Mouse (Mus musculus) heart, embryonic 13.5 days (tissue): ENCODE results near the gene Cntd1. TPM values are rescaled to one million over a fixed set of nuclear protein-coding genes. Genes with fewer than 3 reads are reported as not detected.
A peak's percentile ranks its signal among the peaks of the same experiment; 100 is the strongest.

ENCODE experiments used
- ATAC-seq: fragments of 200-750 bp; cut with Nextera tagmentation; 2 replicates; pipeline ENCODE4 v1.8.0; 2017; ENCODE audit warnings: moderate TSS enrichment; ENCODE audit not compliant: insufficient number of reproducible peaks, low FRiP score, low TSS enrichment; ENCODE audit errors: extremely low read depth
- H3K27ac ChIP-seq: fragments of 300-500 bp; sonication (generic); replicated peaks from 2 replicates; pipeline ENCODE4 v1.5.1; 2015; ENCODE audit warnings: moderate library complexity, mild to moderate bottlenecking, inconsistent platforms
- H3K27me3 ChIP-seq: fragments of 300-500 bp; sonication (generic); replicated peaks from 2 replicates; pipeline ENCODE4 v1.6.1; 2015; ENCODE audit warnings: mild to moderate bottlenecking, inconsistent platforms
- H3K36me3 ChIP-seq: fragments of 300-500 bp; sonication (generic); 2 replicates; pipeline ENCODE4 v1.6.1; 2015; ENCODE audit warnings: mild to moderate bottlenecking, inconsistent platforms
- H3K4me1 ChIP-seq: fragments of 300-500 bp; sonication (generic); 2 replicates; pipeline ENCODE4 v1.6.1; 2015; ENCODE audit warnings: inconsistent platforms
- H3K4me2 ChIP-seq: fragments of 300-500 bp; sonication (generic); 2 replicates; pipeline ENCODE4 v1.6.1; 2015; ENCODE audit warnings: inconsistent platforms, mild to moderate bottlenecking, moderate library complexity
- H3K4me3 ChIP-seq: fragments of 300-500 bp; sonication (generic); 2 replicates; pipeline ENCODE4 v1.5.1; 2015; ENCODE audit warnings: moderate library complexity, mild to moderate bottlenecking, inconsistent platforms
- H3K9ac ChIP-seq: fragments of 300-500 bp; sonication (generic); 2 replicates; pipeline ENCODE4 v1.6.1; 2015; ENCODE audit warnings: inconsistent platforms, mild to moderate bottlenecking, moderate library complexity
- H3K9me3 ChIP-seq: fragments of 300-500 bp; sonication (generic); 2 replicates; pipeline ENCODE4 v1.6.1; 2016; ENCODE audit warnings: inconsistent platforms
- WGBS: fragments of 180-500 bp; shearing (Covaris S2); methylation state at CpG from one replicate; pipeline ENCODE4 v1.1.7; 2015; ENCODE audit warnings: mixed read lengths; 5-methylcytosine and 5-hydroxymethylcytosine counted together
- polyA plus RNA-seq: library from polyadenylated mRNA; unstranded; fragments of >200 nt; fragmentation: Nextera tagmentation; extraction: Ambion mirVana; gene quantifications from 2 replicates; pipeline ENCODE4 v1.2.1, GENCODE M21; 2015

The Cntd1 gene
- polyA plus RNA-seq, 1 experiment from 2014 or later = 0.48 TPM

- Histone ChIP-seq H3K9ac (no peak overlapping the region), H3K4me2 (no peak overlapping the region), H3K27ac (no peak overlapping the region), H3K9me3 (no peaks in the 10 kb centered on the region), H3K4me3 (no peak overlapping the region), H3K36me3 (no peaks in the 10 kb centered on the region), H3K4me1 (peaks cover 27% of the 10 kb centered on the region), H3K27me3 (no peaks in the 10 kb centered on the region)
- WGBS = 76% methylated on average over 9 of the region's 9 CpGs
- no peak for ATAC-seq
These were observed 56.9 kb downstream of the Cntd1 start for GRCm38 (mm10) chr11:101335685-101336084.

GRCm38 (mm10) chr11:101338123-101338760, 59.4 kb downstream of the Cntd1 start:
- Histone ChIP-seq H3K4me3 (peak overlapping the region; percentile 41), H3K4me1 (peaks cover 24% of the 10 kb centered on the region), H3K36me3 (no peaks in the 10 kb centered on the region), H3K4me2 (peak overlapping the region; percentile 71), H3K27ac (peak overlapping the region; percentile 72), H3K9ac (peak overlapping the region; percentile 68), H3K27me3 (no peaks in the 10 kb centered on the region), H3K9me3 (no peaks in the 10 kb centered on the region)
- WGBS = 2% methylated on average over 9 of the region's 9 CpGs
- peak; percentile 75; the same call in 1 of the 2 replicates for ATAC-seq

Other genes with a start within 250 kb of the Cntd1 start
- 13.5 and 13.7 TPM in 2 replicates for gene Naglu, start 209.0 kb upstream of the Cntd1 start, polyA plus RNA-seq
- 0.14 and 0.17 TPM in 2 replicates for gene Hsd17b1, start 200.6 kb upstream of the Cntd1 start, polyA plus RNA-seq
- gene Coasy, start 196.4 kb upstream of the Cntd1 start, polyA plus RNA-seq = 26.8 and 28.4 TPM in 2 replicates
- 36.3 and 41.6 TPM in 2 replicates for gene Mlx, start 191.7 kb upstream of the Cntd1 start, polyA plus RNA-seq
- 21.4 and 26.6 TPM in 2 replicates for gene Psmc3ip, start 183.6 kb upstream of the Cntd1 start, polyA plus RNA-seq
- gene Retreg3, start 159.1 kb upstream of the Cntd1 start, polyA plus RNA-seq = 12.0 and 14.1 TPM in 2 replicates
- gene Tubg1, start 159.1 kb upstream of the Cntd1 start, polyA plus RNA-seq = 77.2 and 83.0 TPM in 2 replicates
- 3.1 and 4.3 TPM in 2 replicates for gene Tubg2, start 123.1 kb upstream of the Cntd1 start, polyA plus RNA-seq
- gene Cntnap1, start 108.5 kb upstream of the Cntd1 start, polyA plus RNA-seq = 0.52 and 0.55 TPM in 2 replicates
- 7.6 and 8.5 TPM in 2 replicates for gene Plekhh3, start 107.7 kb upstream of the Cntd1 start, polyA plus RNA-seq
- 0.19 and 0.33 TPM in 2 replicates for gene Ccr10, start 103.6 kb upstream of the Cntd1 start, polyA plus RNA-seq
- 11.6 and 11.7 TPM in 2 replicates for gene Ezh1, start 52.5 kb upstream of the Cntd1 start, polyA plus RNA-seq
- 210 and 234 TPM in 2 replicates for gene Ramp2, start 33.0 kb upstream of the Cntd1 start, polyA plus RNA-seq
- gene Vps25, start 25.3 kb upstream of the Cntd1 start, polyA plus RNA-seq = 98.8 and 111 TPM in 2 replicates
- 7.6 and 8.0 TPM in 2 replicates for gene Wnk4, start 18.4 kb upstream of the Cntd1 start, polyA plus RNA-seq
- gene Coa3, start 102 bp downstream of the Cntd1 start, polyA plus RNA-seq = 165 and 171 TPM in 2 replicates
- gene Becn1, start 23.3 kb downstream of the Cntd1 start, polyA plus RNA-seq = 128 and 130 TPM in 2 replicates
- gene Psme3, start 37.2 kb downstream of the Cntd1 start, polyA plus RNA-seq = 99.0 and 105 TPM in 2 replicates
- gene Aoc2, start 46.1 kb downstream of the Cntd1 start, polyA plus RNA-seq = 0.70 and 0.75 TPM in 2 replicates
- 0.28 and 0.32 TPM in 2 replicates for gene Aoc3, start 51.6 kb downstream of the Cntd1 start, polyA plus RNA-seq
- not detected in 2 replicates for gene G6pc, start 88.5 kb downstream of the Cntd1 start, polyA plus RNA-seq
- gene Aarsd1, start 138.6 kb downstream of the Cntd1 start, polyA plus RNA-seq = 35.4 and 45.9 TPM in 2 replicates
- 14.7 and 18.3 TPM in 2 replicates for gene Gm27029, start 145.8 kb downstream of the Cntd1 start, polyA plus RNA-seq
- 13.1 and 14.3 TPM in 2 replicates for gene Rundc1, start 146.1 kb downstream of the Cntd1 start, polyA plus RNA-seq
- gene Ptges3l, start 146.3 kb downstream of the Cntd1 start, polyA plus RNA-seq = 71.6 and 75.1 TPM in 2 replicates
- gene Rpl27, start 163.3 kb downstream of the Cntd1 start, polyA plus RNA-seq = 222 and 239 TPM in 2 replicates
- 11.6 and 13.7 TPM in 2 replicates for gene Ifi35, start 169.4 kb downstream of the Cntd1 start, polyA plus RNA-seq
- 23.5 and 26.4 TPM in 2 replicates for gene Rnd2, start 186.0 kb downstream of the Cntd1 start, polyA plus RNA-seq
- gene Vat1, start 187.2 kb downstream of the Cntd1 start, polyA plus RNA-seq = 28.0 and 28.9 TPM in 2 replicates